Mouse (Mus musculus) midbrain, embryonic 13.5 days (tissue): ENCODE measurements at regions not wholly inside any gene's neighbourhood (a gene's known extent, or its start where the extent isn't known, plus 50 kb on each side); places are given as distances from the start of the nearest gene placed in this dataset.
A peak's percentile ranks its signal among the peaks of the same experiment; 100 is the strongest.

Experiments
- ATAC-seq: fragments of 200-750 bp; cut with Nextera tagmentation; 2 replicates; pipeline ENCODE4 v1.8.0; 2017; ENCODE audit warnings: mild to moderate bottlenecking, moderate TSS enrichment, moderate library complexity
- H3K27ac ChIP-seq: fragments of 300-500 bp; sonication (generic); 2 replicates; pipeline ENCODE4 v1.5.1; 2015; ENCODE audit warnings: inconsistent platforms, mild to moderate bottlenecking, moderate library complexity
- H3K27me3 ChIP-seq: fragments of 300-500 bp; sonication (generic); 2 replicates; pipeline ENCODE4 v1.6.1; 2015; ENCODE audit warnings: mild to moderate bottlenecking, inconsistent platforms
- H3K36me3 ChIP-seq: fragments of 300-500 bp; sonication (generic); 2 replicates; pipeline ENCODE4 v1.6.1; 2015; ENCODE audit warnings: mild to moderate bottlenecking, inconsistent platforms
- H3K4me1 ChIP-seq: fragments of 300-500 bp; sonication (generic); replicated peaks from 2 replicates; pipeline ENCODE4 v1.6.1; 2015; ENCODE audit warnings: inconsistent platforms
- H3K4me2 ChIP-seq: fragments of 300-500 bp; sonication (generic); replicated peaks from 2 replicates; pipeline ENCODE4 v1.6.1; 2015; ENCODE audit warnings: moderate library complexity, mild to moderate bottlenecking, inconsistent platforms
- H3K4me3 ChIP-seq: fragments of 300-500 bp; sonication (generic); replicated peaks from 2 replicates; pipeline ENCODE4 v1.5.1; 2015; ENCODE audit warnings: mild to moderate bottlenecking, inconsistent platforms
- H3K9ac ChIP-seq: fragments of 300-500 bp; sonication (generic); replicated peaks from 2 replicates; pipeline ENCODE4 v1.6.1; 2015; ENCODE audit warnings: mild to moderate bottlenecking, inconsistent platforms
- H3K9me3 ChIP-seq: fragments of 300-500 bp; sonication (generic); 2 replicates; pipeline ENCODE4 v1.6.1; 2016; ENCODE audit warnings: mild to moderate bottlenecking, inconsistent platforms
- WGBS: fragments of 180-500 bp; shearing (Covaris S2); methylation state at CpG from one replicate; pipeline ENCODE4 v1.1.7; 2015; 5-methylcytosine and 5-hydroxymethylcytosine counted together

- no peak overlapping the region for H3K27ac ChIP-seq
- no peaks in the 10 kb centered on the region for H3K4me1 ChIP-seq
- WGBS, result 95% methylated on average over 2 of the region's 2 CpGs
- no peaks in the 10 kb centered on the region for H3K36me3 ChIP-seq
- H3K4me3 ChIP-seq, result no peak overlapping the region
- ATAC-seq, result no peak
- H3K9me3 ChIP-seq, result no peaks in the 10 kb centered on the region
- no peak overlapping the region for H3K4me2 ChIP-seq
- no peaks in the 10 kb centered on the region for H3K27me3 ChIP-seq
- H3K9ac ChIP-seq, result no peak overlapping the region
These were observed 190.3 kb upstream of the Mad2l1 start for GRCm38 (mm10) chr6:66344848-66345247.

- no peaks in the 10 kb centered on the region for H3K9me3 ChIP-seq
- no peak for ATAC-seq
- H3K27me3 ChIP-seq, result no peaks in the 10 kb centered on the region
- no peak overlapping the region for H3K4me2 ChIP-seq
- no peak overlapping the region for H3K27ac ChIP-seq
- H3K9ac ChIP-seq, result no peak overlapping the region
- WGBS, result 91% methylated on average over 2 of the region's 2 CpGs
- H3K36me3 ChIP-seq, result no peaks in the 10 kb centered on the region
- H3K4me3 ChIP-seq, result no peak overlapping the region
- no peaks in the 10 kb centered on the region for H3K4me1 ChIP-seq
These were observed 187.8 kb upstream of the Mad2l1 start for GRCm38 (mm10) chr6:66347356-66347755.

- Histone ChIP-seq H3K4me1 (no peaks in the 10 kb centered on the region), H3K9ac (no peak overlapping the region), H3K4me3 (no peak overlapping the region), H3K4me2 (no peak overlapping the region), H3K27me3 (no peaks in the 10 kb centered on the region), H3K9me3 (no peaks in the 10 kb centered on the region), H3K27ac (no peak overlapping the region), H3K36me3 (no peaks in the 10 kb centered on the region)
- ATAC-seq, result no peak
- 77% methylated on average over 3 of the region's 3 CpGs for WGBS
These were observed 174.1 kb upstream of the Mad2l1 start for GRCm38 (mm10) chr6:66361130-66361529.

DNA sequence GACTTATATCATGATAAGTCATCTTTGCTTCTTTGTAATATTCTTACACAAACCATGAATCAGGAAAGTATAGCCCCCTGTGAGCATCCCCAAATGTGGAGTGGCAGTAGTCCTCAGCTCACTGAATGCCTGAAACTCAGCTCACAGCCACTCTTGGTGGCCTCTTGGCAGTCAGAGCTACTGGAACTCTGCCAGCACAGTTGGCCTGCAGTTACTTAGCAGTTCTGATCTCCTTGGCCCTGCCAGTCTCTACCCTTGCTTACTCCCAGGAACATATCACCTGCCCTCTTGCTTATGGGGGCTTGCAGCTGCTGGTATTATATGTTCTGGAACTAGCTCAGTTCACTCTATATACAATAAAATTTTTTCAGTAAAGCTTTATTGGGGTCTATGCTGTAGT lies 167.9 kb upstream of the Mad2l1 start:
- H3K27me3 ChIP-seq, result no peaks in the 10 kb centered on the region
- H3K27ac ChIP-seq, result no peak overlapping the region
- no peak for ATAC-seq
- no peaks in the 10 kb centered on the region for H3K9me3 ChIP-seq
- no peak overlapping the region for H3K9ac ChIP-seq
- no peaks in the 10 kb centered on the region for H3K4me1 ChIP-seq
- H3K36me3 ChIP-seq, result no peaks in the 10 kb centered on the region
- H3K4me2 ChIP-seq, result no peak overlapping the region
- no peak overlapping the region for H3K4me3 ChIP-seq

DNA sequence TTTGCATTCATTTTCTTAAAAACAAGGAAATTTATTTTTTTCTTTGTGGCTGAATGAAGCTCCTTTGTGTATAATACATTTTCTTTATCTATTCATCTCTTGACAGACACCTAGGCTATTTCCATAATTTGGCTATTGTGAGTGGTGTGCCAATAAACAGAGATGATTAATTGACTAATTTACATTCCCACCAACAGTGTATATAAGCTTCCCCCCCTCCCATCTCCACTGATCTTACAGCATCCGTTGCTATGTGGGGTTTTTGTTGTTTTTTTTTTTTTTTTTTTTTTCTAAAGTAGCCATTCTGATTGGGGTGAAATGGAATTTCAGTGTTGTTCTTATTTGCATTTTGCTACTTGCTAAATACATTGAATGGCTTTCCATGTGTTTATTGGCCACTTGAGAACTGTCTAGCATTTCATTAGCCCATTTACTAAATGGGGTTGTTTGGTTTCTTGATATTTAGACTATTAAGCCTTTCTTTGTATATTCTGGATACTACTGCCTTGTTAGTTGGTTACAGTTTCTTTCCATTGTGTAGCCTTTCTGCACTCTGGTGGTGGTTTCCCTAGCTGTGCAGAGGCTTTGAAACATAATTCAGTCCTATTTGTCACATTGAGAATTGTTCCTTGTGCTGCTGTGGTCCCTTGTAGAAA lies 153.8 kb upstream of the Mad2l1 start:
- 81% methylated on average over 1 of the region's 1 CpGs for WGBS
- no peak overlapping the region for H3K4me3 ChIP-seq
- no peak overlapping the region for H3K27ac ChIP-seq
- H3K36me3 ChIP-seq, result no peaks in the 10 kb centered on the region
- H3K4me2 ChIP-seq, result no peak overlapping the region
- no peaks in the 10 kb centered on the region for H3K27me3 ChIP-seq
- no peaks in the 10 kb centered on the region for H3K4me1 ChIP-seq
- ATAC-seq, result no peak
- no peaks in the 10 kb centered on the region for H3K9me3 ChIP-seq
- H3K9ac ChIP-seq, result no peak overlapping the region

DNA sequence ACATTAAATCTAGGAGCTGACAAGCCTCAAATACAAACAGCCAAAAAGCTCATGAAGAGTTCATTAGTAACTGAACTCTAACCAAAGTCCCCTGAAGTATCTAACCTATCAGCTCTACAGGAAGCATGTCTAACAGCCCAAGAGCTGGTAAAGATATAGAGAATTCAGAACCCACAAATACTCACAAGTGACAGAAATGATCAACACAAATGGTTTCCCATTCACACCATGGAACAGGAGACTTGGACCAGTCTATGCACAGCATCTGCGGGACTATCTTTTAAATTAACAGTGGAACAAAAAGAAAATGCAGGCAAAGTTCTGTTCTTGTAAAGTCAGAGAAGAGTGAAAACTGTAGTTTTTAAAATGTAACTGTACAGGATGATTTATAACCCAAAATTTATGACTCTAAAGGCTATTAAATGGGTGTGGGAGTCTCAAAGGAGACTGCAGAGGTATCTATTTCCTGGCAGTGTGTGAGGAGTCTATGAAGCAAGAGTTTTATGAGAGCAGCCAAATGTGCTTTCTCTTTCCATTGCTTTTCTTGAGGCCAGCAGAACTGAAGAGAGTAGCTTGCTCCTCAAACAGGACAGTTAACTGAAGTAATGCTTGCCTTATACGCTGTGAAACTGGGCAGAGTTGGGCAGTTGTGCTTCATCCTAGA lies 152.7 kb upstream of the Mad2l1 start:
- Histone ChIP-seq H3K36me3 (no peaks in the 10 kb centered on the region), H3K4me1 (no peaks in the 10 kb centered on the region), H3K9ac (no peak overlapping the region), H3K27me3 (no peaks in the 10 kb centered on the region), H3K9me3 (no peaks in the 10 kb centered on the region), H3K27ac (no peak overlapping the region), H3K4me3 (no peak overlapping the region), H3K4me2 (no peak overlapping the region)
- 93% methylated on average over 2 of the region's 2 CpGs for WGBS
- ATAC-seq, result no peak

DNA sequence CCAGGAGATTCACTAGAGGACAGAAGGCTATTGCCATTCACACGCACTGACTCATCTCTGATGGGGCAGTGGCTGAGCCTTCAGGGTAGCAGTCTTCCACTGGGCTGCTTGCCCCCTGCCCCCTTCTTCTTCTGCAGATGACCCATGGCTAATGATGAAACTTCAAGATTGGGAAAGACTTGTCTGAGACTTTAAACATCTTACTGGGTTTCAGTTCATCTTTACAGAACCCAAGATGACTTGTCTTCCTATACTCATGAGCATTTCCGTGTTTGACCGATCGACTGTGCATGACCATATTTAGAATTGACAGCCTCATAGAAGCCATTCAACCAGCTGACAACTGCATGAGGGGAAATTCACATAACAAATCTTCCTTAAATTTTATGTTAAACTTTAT lies 140.0 kb upstream of the Mad2l1 start:
- Histone ChIP-seq H3K36me3 (no peaks in the 10 kb centered on the region), H3K27me3 (no peaks in the 10 kb centered on the region), H3K4me1 (0 out of 2 replicates have a peak, but pooled peaks cover 4% of the 10 kb centered on the region), H3K27ac (no peak overlapping the region), H3K4me3 (no peak overlapping the region), H3K4me2 (no peak overlapping the region), H3K9me3 (no peaks in the 10 kb centered on the region), H3K9ac (no peak overlapping the region)
- ATAC-seq, result no peak
- 93% methylated on average over 4 of the region's 4 CpGs for WGBS

DNA sequence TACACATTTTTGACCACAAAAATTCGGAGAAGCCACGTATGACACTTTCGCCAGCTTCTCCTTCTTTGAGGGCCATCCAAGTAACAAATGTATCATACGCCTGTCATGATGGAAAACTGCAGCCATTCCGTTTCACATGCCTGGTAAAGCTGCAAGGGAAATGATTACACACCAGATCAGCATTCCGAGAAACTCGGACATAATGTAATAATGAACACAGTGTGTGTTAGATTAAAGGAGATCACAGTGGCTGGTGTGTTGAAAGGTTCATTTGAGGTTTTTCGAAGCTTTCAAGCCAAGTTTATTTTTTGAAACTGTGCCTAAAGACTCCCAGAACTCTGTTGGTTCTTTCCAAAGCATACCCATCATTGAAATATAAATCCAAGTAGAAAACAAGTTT lies 137.8 kb upstream of the Mad2l1 start:
- Histone ChIP-seq H3K4me2 (no peak overlapping the region), H3K4me1 (peaks cover 14% of the 10 kb centered on the region; the same call in 1 of the 2 replicates), H3K9me3 (no peaks in the 10 kb centered on the region), H3K9ac (no peak overlapping the region), H3K27ac (no peak overlapping the region), H3K36me3 (no peaks in the 10 kb centered on the region), H3K27me3 (no peaks in the 10 kb centered on the region), H3K4me3 (no peak overlapping the region)
- WGBS, result 91% methylated on average over 8 of the region's 8 CpGs
- no peak for ATAC-seq

DNA sequence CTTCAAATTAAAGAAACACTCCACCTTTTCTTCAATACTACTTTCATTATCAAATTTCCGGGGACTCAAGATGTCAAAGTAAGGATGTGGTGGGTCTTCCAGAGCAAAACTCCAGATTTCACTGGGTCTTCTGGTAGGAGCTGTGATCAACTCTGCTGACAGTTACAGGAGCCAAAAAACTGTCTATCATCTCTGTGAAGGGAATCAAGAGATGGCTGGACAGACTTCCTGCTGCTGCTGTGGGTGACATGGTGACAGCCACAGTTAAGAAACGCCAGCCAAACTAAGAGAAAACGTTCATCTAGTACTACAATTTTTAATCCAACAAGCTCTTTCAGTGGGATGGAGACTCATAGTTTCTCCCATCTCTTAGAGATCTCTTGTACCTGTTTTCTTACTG lies 136.5 kb upstream of the Mad2l1 start:
- no peak for ATAC-seq
- H3K36me3 ChIP-seq, result no peaks in the 10 kb centered on the region
- H3K27ac ChIP-seq, result no peak overlapping the region
- H3K9me3 ChIP-seq, result no peaks in the 10 kb centered on the region
- 48% methylated on average over 3 of the region's 3 CpGs for WGBS
- no peak overlapping the region for H3K9ac ChIP-seq
- no peak overlapping the region for H3K4me2 ChIP-seq
- H3K4me3 ChIP-seq, result no peak overlapping the region
- H3K27me3 ChIP-seq, result no peaks in the 10 kb centered on the region
- H3K4me1 ChIP-seq, result peaks cover 14% of the 10 kb centered on the region; the same call in 1 of the 2 replicates

- no peak overlapping the region for H3K4me3 ChIP-seq
- WGBS, result 13% methylated on average over 4 of the region's 4 CpGs
- no peaks in the 10 kb centered on the region for H3K36me3 ChIP-seq
- ATAC-seq, result peak; percentile 87
- H3K9me3 ChIP-seq, result no peaks in the 10 kb centered on the region
- H3K9ac ChIP-seq, result no peak overlapping the region
- peaks cover 14% of the 10 kb centered on the region; the same call in 1 of the 2 replicates for H3K4me1 ChIP-seq
- H3K27ac ChIP-seq, result no peak overlapping the region
- no peaks in the 10 kb centered on the region for H3K27me3 ChIP-seq
- no peak overlapping the region for H3K4me2 ChIP-seq
These were observed 136.0 kb upstream of the Mad2l1 start for GRCm38 (mm10) chr6:66399091-66399755.

- no peaks in the 10 kb centered on the region for H3K9me3 ChIP-seq
- no peak for ATAC-seq
- WGBS, result 28% methylated on average over 5 of the region's 5 CpGs
- H3K4me1 ChIP-seq, result peaks cover 14% of the 10 kb centered on the region; the same call in 1 of the 2 replicates
- no peak overlapping the region for H3K4me2 ChIP-seq
- no peak overlapping the region for H3K4me3 ChIP-seq
- no peak overlapping the region; the same call in 1 of the 2 replicates for H3K27ac ChIP-seq
- H3K36me3 ChIP-seq, result no peaks in the 10 kb centered on the region
- H3K9ac ChIP-seq, result no peak overlapping the region
- H3K27me3 ChIP-seq, result no peaks in the 10 kb centered on the region
These were observed 133.7 kb upstream of the Mad2l1 start for GRCm38 (mm10) chr6:66401468-66401867.

- no peak overlapping the region for H3K9ac ChIP-seq
- no peak overlapping the region for H3K4me3 ChIP-seq
- H3K9me3 ChIP-seq, result no peaks in the 10 kb centered on the region
- H3K27ac ChIP-seq, result no peak overlapping the region
- no peaks in the 10 kb centered on the region for H3K36me3 ChIP-seq
- H3K27me3 ChIP-seq, result no peaks in the 10 kb centered on the region
- WGBS, result 25% methylated on average over 5 of the region's 5 CpGs
- H3K4me2 ChIP-seq, result no peak overlapping the region
- no peak for ATAC-seq
- H3K4me1 ChIP-seq, result peaks cover 14% of the 10 kb centered on the region; the same call in 1 of the 2 replicates
These were observed 133.2 kb upstream of the Mad2l1 start for GRCm38 (mm10) chr6:66401868-66402440.
